Mouse (Mus musculus) embryonic facial prominence, embryonic 15.5 days (tissue): ENCODE results near the gene Olfr20. TPM values are rescaled to one million over a fixed set of nuclear protein-coding genes. Genes with fewer than 3 reads are reported as not detected.

ENCODE experiments used
- ATAC-seq: fragments of 200-750 bp; cut with Nextera tagmentation; 2 replicates; pipeline ENCODE4 v1.8.0; 2017; ENCODE audit warnings: low read depth, moderate TSS enrichment; ENCODE audit not compliant: insufficient number of reproducible peaks, low FRiP score, low TSS enrichment
- H3K27ac ChIP-seq: fragments of 300-500 bp; sonication (generic); replicated peaks from 2 replicates; pipeline ENCODE4 v1.5.1; 2015; ENCODE audit warnings: mild to moderate bottlenecking, inconsistent platforms
- H3K27me3 ChIP-seq: fragments of 300-500 bp; sonication (generic); 2 replicates; pipeline ENCODE4 v1.6.1; 2015; ENCODE audit warnings: inconsistent platforms
- H3K36me3 ChIP-seq: fragments of 300-500 bp; sonication (generic); 2 replicates; pipeline ENCODE4 v1.6.1; 2015; ENCODE audit warnings: mild to moderate bottlenecking, inconsistent platforms
- H3K4me1 ChIP-seq: fragments of 300-500 bp; sonication (generic); 2 replicates; pipeline ENCODE4 v1.6.1; 2015; ENCODE audit warnings: inconsistent platforms
- H3K4me2 ChIP-seq: fragments of 300-500 bp; sonication (generic); replicated peaks from 2 replicates; pipeline ENCODE4 v1.6.1; 2015; ENCODE audit warnings: mild to moderate bottlenecking, inconsistent platforms
- H3K4me3 ChIP-seq: fragments of 300-500 bp; sonication (generic); replicated peaks from 2 replicates; pipeline ENCODE4 v1.5.1; 2015; ENCODE audit warnings: mild to moderate bottlenecking, inconsistent platforms
- H3K9ac ChIP-seq: fragments of 300-500 bp; sonication (generic); 2 replicates; pipeline ENCODE4 v1.6.1; 2015; ENCODE audit warnings: inconsistent platforms
- H3K9me3 ChIP-seq: fragments of 300-500 bp; sonication (generic); replicated peaks from 2 replicates; pipeline ENCODE4 v1.6.1; 2016; ENCODE audit warnings: inconsistent platforms
- WGBS: fragments of 180-500 bp; shearing (Covaris S2); methylation state at CpG from one replicate; pipeline ENCODE4 v1.1.7; 2015; 5-methylcytosine and 5-hydroxymethylcytosine counted together
- polyA plus RNA-seq: library from polyadenylated mRNA; unstranded; fragments of >200 nt; fragmentation: Nextera tagmentation; extraction: Ambion mirVana; gene quantifications from 2 replicates; pipeline ENCODE4 v1.2.1, GENCODE M21; 2015

Olfr20 gene
- polyA plus RNA-seq, 1 experiment from 2014 or later = not detected

DNA sequence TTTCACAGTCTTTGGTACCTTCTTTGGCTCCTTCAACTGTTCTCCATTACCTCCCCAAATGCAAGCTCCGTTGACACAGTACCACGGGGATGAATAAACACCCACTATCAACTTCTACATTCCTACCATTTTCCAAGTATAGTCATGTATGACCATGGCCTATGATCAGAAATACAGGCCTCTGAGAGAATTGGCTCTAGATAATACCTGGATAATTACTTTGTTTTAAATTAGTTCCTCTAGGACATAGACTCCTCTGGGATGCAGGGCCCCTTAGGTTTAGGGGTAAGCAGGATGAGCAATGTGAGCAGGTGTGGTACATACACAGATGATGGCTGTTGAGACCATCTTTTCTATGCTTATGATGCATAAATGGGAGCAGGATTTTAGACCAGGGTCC lies 20.4 kb downstream of the Olfr20 start, which contains the start of gene Olfr376:
TSS of gene Olfr376 (plus strand) at position 301 of the 400 bp plus-strand sequence.
- WGBS = 90% methylated on average over 2 of the region's 2 CpGs
- no peaks in the 10 kb centered on the region for H3K9me3 ChIP-seq
- no peak within 1 kb of the TSS for H3K4me3 ChIP-seq
- no peak for ATAC-seq
- no peaks in the 10 kb centered on the region for H3K36me3 ChIP-seq
- no peaks in the 10 kb centered on the region for H3K4me1 ChIP-seq
- H3K4me2 ChIP-seq = no peak within 1 kb of the TSS
- H3K27me3 ChIP-seq = no peaks in the 10 kb centered on the region
- H3K27ac ChIP-seq = no peak within 1 kb of the TSS
- H3K9ac ChIP-seq = no peak within 1 kb of the TSS

DNA sequence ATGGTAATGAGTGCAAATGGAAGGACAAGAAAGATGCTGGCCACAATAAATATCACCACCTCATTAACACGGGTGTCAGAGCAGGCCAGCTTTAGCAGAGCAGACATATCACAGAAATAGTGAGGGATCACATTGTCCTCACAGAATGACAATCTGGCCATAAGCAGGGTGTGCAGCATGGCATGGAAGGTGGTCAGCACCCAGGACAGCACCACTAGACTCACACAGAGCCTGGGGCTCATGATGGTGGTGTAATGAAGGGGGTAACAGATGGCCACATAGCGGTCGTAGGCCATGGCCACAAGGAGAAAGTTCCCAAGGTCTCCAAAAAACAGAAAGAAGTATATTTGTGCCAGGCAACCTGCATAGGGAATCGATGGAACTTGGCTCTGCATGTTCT lies 44.8 kb downstream of the Olfr20 start:
- H3K4me2 ChIP-seq = no peak overlapping the region
- no peak overlapping the region for H3K27ac ChIP-seq
- H3K9me3 ChIP-seq = no peaks in the 10 kb centered on the region
- H3K36me3 ChIP-seq = no peaks in the 10 kb centered on the region
- no peak for ATAC-seq
- H3K9ac ChIP-seq = no peak overlapping the region
- H3K4me1 ChIP-seq = no peaks in the 10 kb centered on the region
- WGBS = 62% methylated on average over 4 of the region's 4 CpGs
- no peak overlapping the region for H3K4me3 ChIP-seq
- H3K27me3 ChIP-seq = no peaks in the 10 kb centered on the region

DNA sequence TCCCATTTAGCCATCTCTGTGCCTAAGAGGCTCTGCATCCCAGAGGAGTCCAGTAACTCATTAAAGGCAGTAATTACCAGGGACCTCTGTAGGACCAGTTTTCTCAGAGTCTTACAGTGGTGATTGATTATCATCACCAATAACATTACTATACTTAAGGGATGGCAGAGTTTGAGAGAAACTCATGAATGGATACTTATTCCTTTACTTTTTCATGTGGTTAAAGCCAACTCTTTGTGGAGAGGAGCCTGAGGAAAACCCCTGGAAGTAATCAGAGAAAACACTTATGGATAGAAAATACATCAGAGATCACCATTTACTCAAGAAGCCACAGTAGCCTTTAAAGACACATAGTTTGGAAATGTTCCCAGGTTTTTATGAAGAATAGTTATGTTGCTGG lies 48.9 kb downstream of the Olfr20 start, which contains the start of gene Olfr1:
TSS of gene Olfr1 (minus strand) at position 101 of the 400 bp plus-strand sequence.
- Histone ChIP-seq H3K4me3 (no peak within 1 kb of the TSS), H3K4me2 (no peak within 1 kb of the TSS), H3K36me3 (no peaks in the 10 kb centered on the region), H3K4me1 (no peaks in the 10 kb centered on the region), H3K27ac (no peak within 1 kb of the TSS), H3K9me3 (no peaks in the 10 kb centered on the region), H3K9ac (no peak within 1 kb of the TSS), H3K27me3 (no peaks in the 10 kb centered on the region)
- no peak for ATAC-seq

Other genes with a start within 250 kb of the Olfr20 start
- gene Haspin, start 212.5 kb upstream of the Olfr20 start, polyA plus RNA-seq = 10.9 and 11.5 TPM in 2 replicates
- gene P2rx5, start 190.4 kb upstream of the Olfr20 start, polyA plus RNA-seq = 0.98 and 1.0 TPM in 2 replicates
- 91.9 and 100 TPM in 2 replicates for gene Emc6, start 173.7 kb upstream of the Olfr20 start, polyA plus RNA-seq
- gene Tax1bp3, start 173.7 kb upstream of the Olfr20 start, polyA plus RNA-seq = 210 and 221 TPM in 2 replicates
- gene Ctns, start 151.7 kb upstream of the Olfr20 start, polyA plus RNA-seq = 23.0 and 25.5 TPM in 2 replicates
- 2.7 and 2.9 TPM in 2 replicates for gene Shpk, start 151.3 kb upstream of the Olfr20 start, polyA plus RNA-seq
- 0.24 and 0.34 TPM in 2 replicates for gene Trpv1, start 116.5 kb upstream of the Olfr20 start, polyA plus RNA-seq
- gene Trpv3, start 83.4 kb upstream of the Olfr20 start, polyA plus RNA-seq = 0.84 and 0.87 TPM in 2 replicates
- gene Aspa, start 21.2 kb upstream of the Olfr20 start, polyA plus RNA-seq = 2.0 and 2.4 TPM in 2 replicates
- not detected in 2 replicates for gene Gm49340, start 21.0 kb upstream of the Olfr20 start, polyA plus RNA-seq
- gene Spata22, start 21.0 kb upstream of the Olfr20 start, polyA plus RNA-seq = not detected in 2 replicates
- 0.13 and 0.17 TPM in 2 replicates for gene Olfr376, start 20.5 kb downstream of the Olfr20 start, polyA plus RNA-seq
- gene Olfr1, start 48.8 kb downstream of the Olfr20 start, polyA plus RNA-seq = 0.08 TPM in 1 of 2 replicates, not detected in the other
- gene Olfr378, start 77.7 kb downstream of the Olfr20 start, polyA plus RNA-seq = not detected in 2 replicates
- 0.17 TPM in 1 of 2 replicates, not detected in the other for gene Olfr380, start 106.7 kb downstream of the Olfr20 start, polyA plus RNA-seq
- gene Olfr381, start 140.8 kb downstream of the Olfr20 start, polyA plus RNA-seq = not detected in 2 replicates
- gene Olfr382, start 166.4 kb downstream of the Olfr20 start, polyA plus RNA-seq = not detected in 2 replicates
- 0.24 TPM in 1 of 2 replicates, not detected in the other for gene Olfr385, start 242.2 kb downstream of the Olfr20 start, polyA plus RNA-seq
- gene Olfr384, start 247.8 kb downstream of the Olfr20 start, polyA plus RNA-seq = not detected in 2 replicates